Mouse (Mus musculus) cerebellum, adult 9-11 months (tissue): ENCODE data around the gene Gm20538.

Experiments
- DNase-seq: peaks from one replicate; pipeline ENCODE4 v3.0.0; 2022

Gene Gm20538

DNA sequence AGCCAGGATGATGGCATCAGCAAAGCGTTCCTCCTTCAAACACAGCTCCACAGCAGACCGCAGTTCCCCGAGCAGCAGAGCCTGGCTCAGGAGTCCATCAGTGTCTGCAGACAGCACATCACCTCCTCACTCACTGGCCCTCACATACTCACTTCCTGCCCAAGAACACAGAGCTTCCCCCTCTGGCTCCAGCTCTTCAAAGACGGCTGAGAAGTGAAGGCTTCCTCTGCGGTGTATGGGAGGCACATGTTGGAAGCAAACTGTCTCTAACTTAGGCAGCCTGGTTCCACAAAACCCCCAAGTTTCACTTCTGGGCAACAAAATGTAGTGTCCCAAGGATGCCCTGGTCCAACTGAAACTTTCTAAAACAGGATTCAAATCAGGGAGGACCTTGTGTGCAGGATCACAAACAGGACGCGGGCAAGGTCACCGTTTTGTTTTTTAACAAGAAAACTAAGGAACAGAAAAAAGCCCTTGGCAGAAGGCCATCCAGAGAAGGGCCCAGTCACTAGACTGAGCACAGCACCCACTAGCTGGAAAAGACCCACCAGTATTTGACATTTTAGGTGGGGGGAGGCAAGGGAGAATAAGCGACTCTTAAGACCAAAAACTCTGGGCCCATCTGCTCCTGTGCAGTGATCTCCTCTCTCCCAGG, 27.0 kb downstream of the Gm20538 start:
- DNase-seq = no peak

DNA sequence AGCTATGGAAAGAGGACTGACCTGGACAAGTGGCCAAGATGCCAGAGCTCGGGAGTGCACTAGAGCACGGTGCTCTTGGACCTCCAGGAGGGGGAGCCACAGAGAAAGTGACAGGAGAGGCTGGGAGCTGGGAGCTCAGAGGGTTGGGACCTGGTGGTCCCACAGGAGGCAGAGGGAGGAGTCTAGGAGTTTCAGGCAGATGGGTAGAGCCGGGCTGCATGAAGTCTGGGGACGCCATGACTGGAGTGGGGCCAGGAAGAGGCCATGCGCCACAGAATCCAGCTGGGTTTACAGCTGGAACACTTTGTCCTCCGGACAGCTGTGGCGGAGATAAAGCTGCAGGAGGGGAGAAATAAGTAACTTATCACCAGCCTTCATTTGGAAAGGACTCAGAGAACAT, 33.5 kb downstream of the Gm20538 start:
- no peak for DNase-seq

DNA sequence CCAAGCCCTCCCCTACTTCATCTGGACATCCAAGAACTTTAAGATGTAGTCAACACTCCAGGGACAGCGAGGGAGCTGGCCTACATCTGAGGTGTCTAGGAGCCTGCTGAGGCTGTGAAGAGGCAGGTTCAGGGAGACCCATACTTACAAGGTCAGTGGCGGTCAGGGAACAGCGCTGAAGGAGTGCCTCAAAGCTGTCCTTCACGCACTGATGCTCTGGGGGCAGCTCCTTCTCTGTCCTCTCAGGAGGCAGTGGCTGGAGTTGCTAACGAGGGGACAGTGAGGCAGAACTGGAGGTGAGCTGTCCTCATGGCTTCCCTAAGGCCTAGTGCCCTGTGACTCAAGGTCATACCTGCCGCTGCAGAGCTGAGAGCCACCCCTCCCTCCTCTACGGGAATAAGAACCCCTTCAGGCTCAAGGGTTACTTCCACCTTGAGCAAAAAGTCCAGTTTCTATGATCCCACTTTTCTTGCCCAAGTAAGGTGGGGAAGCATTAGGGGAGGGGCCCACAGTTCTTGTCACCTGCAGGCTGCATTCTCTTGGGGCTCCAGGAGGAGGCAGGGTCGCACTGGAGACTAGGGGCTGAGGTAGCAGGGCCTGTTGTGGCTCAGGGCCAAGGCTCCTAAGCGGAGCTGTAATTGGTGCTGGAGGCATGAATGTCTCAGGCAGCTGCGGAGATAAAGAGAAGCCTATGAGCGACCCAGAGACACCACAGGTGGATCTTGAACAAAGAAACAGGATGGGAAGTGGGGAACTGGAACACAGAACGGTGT, 34.4 kb downstream of the Gm20538 start:
- no peak for DNase-seq

GRCm38 (mm10) chr19:44515769-44516168, 36.9 kb downstream of the Gm20538 start:
- DNase-seq = no peak

DNA sequence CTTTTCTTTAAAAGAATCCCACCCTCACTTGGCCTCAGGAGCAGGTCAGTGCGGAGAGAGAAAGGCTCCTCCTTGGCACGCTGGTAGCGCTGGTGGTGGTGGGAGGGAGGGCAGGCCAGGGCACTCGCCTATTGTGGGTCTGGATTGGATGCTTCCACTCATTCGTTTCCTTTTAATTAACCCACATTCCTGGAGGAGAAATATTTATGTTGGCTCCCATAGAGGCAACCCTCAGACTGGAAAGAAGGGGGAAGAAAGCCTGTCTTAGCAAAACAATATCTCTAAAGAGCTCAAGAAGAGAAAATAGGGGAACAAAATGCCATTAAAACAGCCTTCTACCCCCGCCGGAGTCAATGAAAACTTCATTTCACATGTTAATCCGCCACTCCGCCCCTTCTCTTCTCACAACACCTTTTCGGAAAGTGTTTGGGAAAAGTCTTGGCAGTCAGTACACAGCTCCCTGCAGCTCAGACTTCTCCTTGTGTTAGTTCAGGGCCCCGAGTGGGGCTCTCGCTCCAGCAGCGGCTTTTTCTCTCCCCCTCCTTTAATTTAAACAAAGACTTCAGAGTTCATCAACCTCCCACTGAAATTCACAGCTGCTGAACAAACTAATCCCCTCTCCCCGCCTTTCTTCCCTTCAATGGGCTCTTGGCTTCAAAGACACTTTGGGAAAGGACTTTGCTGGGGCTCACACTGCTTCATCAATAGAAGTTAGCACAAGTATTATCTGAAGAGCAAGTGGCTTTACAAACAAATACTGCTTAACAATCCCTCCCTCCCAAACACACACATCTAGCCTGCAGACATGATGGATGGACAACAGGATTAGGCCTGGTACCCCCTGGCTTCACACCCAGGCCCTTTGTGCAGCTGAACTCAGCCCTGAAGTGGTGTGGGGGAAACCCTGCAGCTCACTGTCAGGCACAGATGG, 37.8 kb downstream of the Gm20538 start:
- no peak for DNase-seq

DNA sequence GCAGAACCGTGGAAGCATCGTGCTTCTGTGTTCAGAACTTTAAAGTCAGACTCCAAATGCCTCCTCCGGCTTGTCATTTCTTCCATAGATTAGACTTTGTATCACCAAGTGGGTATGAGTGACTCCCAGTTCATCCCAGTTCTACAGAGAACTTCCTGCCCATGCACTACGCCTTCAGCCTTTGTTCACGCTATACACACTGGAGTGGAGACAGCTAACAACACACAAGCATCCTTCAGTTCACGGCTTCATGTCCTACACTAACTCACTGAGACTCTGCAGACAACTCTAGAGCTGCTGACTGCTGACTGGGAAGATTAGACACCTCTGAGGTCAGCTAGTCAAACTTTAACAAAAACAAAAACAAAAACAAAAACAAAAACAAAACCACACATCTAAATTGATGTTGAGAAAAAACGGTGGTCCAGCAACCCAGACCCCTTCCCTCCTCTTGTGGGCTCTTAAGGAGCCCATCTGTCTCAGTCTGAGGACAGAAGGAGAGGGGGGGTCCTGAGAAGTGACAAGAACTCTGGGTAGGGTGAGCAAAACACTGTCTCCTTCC, 38.6 kb downstream of the Gm20538 start:
- DNase-seq = no peak

DNA sequence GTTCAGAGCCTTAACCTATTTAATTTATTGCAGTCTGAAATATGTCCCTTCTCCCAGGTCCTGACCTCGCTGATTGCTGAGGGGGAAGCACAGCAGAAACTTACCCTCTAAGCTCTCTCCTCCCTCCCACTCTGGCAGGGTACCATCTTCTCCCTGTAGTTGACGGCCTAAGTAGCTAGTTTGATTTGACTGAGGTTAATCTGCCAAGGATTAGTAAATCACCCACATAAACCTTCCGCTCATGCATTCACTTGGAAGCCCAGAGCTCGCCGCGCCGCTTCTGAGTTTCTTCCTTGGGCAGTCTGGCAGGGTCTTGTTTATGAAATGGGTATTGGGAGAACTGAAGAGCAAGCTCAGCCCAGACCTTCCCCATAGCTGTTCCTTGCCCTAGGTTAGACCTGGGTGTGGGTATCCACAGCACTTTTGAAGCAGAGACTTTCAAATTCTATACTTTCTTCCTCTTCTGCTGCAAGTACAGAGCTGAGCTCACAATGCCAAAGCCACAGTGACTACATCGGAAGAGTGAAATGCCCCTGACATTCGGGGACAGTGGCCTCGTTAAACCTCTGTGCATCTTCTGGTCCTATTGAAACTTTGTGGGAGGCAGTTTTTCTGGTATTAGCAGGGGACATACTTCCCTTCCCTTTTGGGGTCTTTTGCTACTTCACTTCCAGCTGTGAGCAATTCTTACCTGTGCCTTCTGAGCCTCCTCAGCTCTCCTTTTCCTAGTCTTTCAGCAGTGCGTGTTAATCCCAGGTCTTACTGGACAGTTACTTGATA, 39.4 kb downstream of the Gm20538 start:
- DNase-seq = no peak

DNA sequence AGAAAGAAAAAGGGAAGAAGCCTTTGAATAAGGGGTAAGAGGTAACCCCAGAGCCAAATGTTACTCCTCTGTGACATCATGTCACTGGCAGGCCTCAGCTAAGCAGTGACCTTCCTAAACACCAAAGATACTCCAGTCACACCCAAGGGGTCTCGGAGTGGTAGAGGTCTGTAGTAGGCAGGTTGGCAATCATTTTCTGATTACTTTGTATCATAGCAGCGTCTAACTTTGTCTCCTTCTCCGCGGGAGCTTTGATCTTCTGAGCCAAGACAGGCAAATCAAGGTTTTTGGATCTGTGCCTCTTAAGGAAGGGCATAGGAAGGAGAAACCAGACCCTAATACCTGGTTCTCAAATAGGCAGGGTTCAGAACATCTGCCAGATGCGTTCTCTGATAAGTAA, 40.0 kb downstream of the Gm20538 start:
- no peak for DNase-seq

- DNase-seq = no peak
Measured at GRCm38 (mm10) chr19:44511451-44512231, 41.0 kb downstream of the Gm20538 start.

DNA sequence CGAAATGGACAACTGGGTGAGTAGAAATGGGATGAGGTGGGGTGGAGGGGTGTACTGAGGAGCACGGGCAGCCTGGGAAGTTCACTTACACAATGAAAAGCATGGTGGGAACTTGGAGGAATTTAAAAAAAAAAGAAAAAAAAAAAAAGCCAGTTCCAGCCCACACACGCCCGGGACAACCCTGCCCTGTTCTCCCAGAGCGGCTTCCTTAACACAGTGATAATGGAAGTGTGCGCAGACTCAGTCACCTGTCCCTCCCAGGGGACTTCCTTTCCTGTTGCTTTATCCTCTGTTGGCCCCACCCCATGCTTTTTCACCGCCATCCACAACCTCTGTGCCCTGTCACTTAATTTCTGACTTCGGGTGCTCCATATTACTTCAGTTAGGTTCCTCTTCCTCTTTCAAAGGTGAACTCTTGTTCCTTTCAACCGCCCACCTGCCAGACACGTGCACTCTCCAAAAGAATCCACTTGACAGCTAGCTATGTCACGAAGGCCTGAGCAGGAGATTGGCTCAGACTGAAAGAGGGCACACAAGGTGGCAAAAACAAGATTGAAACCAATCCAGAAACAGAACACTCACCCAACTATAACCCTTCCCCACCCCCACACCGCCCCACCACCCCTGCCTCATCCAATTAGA, 42.0 kb downstream of the Gm20538 start:
- no peak for DNase-seq

GRCm38 (mm10) chr19:44502741-44503140, 49.9 kb downstream of the Gm20538 start:
- DNase-seq = no peak

- DNase-seq = no peak
Measured at GRCm38 (mm10) chr19:44501925-44502324, 50.7 kb downstream of the Gm20538 start.

GRCm38 (mm10) chr19:44500240-44500639, 52.4 kb downstream of the Gm20538 start:
- no peak for DNase-seq

DNA sequence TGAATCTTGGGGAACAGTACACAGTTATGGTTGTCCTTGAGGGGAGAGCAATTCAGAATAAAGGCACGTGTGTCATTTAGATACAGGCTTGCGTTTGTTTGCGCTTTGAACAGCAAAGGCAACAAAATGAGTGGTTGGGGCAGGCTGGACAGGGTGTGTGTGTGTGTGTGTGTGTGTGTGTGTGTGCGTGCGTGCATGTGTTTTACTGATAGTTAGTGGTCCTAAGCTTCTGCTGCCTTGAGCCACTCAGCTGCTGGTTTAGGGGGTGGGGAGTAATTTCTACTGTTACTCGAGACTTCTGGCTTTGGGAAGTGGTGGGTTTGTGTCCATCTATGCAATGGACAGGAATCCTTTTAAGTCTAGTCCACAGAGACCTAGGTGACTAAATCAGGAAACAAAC, 53.7 kb downstream of the Gm20538 start:
- DNase-seq = no peak

DNA sequence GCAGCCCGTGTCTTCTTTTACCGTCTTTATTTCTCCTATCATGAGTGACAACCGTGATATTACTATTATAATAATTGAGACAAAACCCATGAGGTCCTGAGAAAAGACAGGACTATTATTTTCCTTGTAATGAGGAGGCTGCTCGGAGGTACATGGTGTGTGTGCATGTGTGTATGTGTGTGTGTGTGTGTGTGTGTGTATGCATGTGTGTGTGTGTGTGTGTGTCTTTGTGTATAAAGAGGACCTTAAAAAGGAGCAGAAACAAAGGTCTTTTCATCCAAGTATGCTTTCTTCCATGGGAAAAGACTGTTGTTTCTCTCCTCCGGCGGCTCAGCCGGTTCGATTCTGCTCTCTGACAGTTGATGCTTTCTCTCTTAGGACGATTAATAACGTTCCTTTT, 55.7 kb downstream of the Gm20538 start:
- DNase-seq = no peak

GRCm38 (mm10) chr19:44496511-44496910, 56.1 kb downstream of the Gm20538 start:
- DNase-seq = no peak
